Mouse (Mus musculus) induced T-regulatory cell, adult 2 months (primary cell): ENCODE data around the gene Smarcd2.

ENCODE experiments used
- DNase-seq: peaks from one replicate; pipeline ENCODE4 v3.0.0-alpha.2; 2012; ENCODE audit warnings: low read depth

The Smarcd2 gene

GRCm38 (mm10) chr11:106233978-106234377, 38.8 kb downstream of the Smarcd2 start:
- peak; percentile 26 for DNase-seq

- DNase-seq, result no peak
Observed at GRCm38 (mm10) chr11:106220603-106221002, 52.2 kb downstream of the Smarcd2 start.

- peak; percentile 97 for DNase-seq
Observed at GRCm38 (mm10) chr11:106216730-106217490, 55.9 kb downstream of the Smarcd2 start, which contains the start of gene Ddx42. Gene Ddx42 (plus strand): TSS chr11:106216926.

GRCm38 (mm10) chr11:106215927-106216729, 56.6 kb downstream of the Smarcd2 start, which contains the start of gene Ccdc47:
Gene Ccdc47 (minus strand): TSS chr11:106216344.
- peak; percentile 99 for DNase-seq

GRCm38 (mm10) chr11:106215450-106215859, 57.3 kb downstream of the Smarcd2 start:
- no peak for DNase-seq

GRCm38 (mm10) chr11:106214856-106215255, 57.9 kb downstream of the Smarcd2 start:
- no peak for DNase-seq
